Mouse (Mus musculus): ENCODE measurements at regions not wholly inside any gene's neighbourhood (a gene's known extent, or its start where the extent isn't known, plus 50 kb on each side); places are given as distances from the start of the nearest gene placed in this dataset.
"Not testable (repeated sequence)": the region's sequence is repeated elsewhere in the genome, so short reads cannot be mapped to it uniquely, and the experiment has no call there.

DNA sequence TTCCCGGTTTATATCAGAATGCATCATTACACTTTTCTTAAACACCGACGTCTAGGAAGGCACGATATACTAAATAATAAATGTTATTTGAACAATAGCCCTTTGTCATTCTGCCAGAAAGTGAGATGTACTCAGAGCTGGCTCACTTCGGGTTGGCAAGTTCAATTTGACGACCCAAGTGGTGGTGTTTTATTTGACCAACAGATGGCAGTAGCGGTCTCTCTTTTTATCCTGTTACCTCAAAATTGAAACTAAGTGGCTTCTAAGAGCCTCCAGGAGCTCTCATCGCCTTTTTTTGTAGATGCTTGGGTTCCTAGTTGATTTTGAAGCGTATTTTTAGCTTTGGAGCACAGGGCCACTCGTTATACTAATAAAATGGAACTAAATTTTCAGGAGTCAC is 66.7 kb upstream of the Chmp2b start:
- no peak for DNase-seq (ENCODE audit: extremely low read depth, low read depth, low spot score)

DNA sequence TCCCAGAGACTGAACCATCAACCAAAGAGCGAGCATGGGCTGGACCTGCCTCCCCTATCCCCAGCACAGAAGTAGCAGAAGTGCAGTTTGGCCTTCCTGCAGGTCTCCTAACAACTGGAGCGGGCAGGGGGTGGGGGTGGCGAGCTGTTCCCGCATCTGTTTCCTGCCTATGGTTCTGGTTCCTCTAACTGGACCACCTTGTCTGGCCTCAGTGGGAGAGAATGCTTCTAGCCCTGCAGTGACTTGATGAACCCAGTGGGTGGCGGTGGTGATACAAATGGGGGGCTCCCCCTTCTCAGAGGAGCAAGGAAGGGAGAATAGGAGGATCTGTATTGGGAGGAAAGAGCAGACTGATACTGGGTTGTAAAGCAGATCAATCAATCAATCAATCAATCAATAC is 69.2 kb upstream of the Chmp2b start:
- no peak for DNase-seq (ENCODE audit: extremely low read depth, low read depth, low spot score)

DNA sequence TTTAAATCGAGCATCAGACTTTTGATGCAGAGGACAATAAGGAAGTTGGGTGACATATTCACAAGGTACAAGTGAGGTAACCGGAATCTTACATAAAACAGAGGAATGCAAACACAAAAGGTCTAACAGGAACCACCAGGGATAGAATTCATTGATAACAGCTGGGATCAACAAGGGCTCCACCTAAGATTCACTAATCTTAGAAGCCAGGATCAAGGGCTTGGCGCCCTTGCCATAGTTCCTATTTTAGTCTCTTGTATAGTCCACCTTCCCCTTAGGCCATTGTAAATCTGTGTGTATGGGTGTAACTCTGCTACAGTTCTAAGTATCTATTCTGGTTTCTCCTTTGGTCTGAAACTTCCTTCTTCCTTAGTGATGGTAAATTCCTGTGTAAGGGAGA is 84.2 kb upstream of the Chmp2b start:
- DNase-seq (ENCODE audit: extremely low read depth, low read depth, low spot score): not testable (repeated sequence)

DNA sequence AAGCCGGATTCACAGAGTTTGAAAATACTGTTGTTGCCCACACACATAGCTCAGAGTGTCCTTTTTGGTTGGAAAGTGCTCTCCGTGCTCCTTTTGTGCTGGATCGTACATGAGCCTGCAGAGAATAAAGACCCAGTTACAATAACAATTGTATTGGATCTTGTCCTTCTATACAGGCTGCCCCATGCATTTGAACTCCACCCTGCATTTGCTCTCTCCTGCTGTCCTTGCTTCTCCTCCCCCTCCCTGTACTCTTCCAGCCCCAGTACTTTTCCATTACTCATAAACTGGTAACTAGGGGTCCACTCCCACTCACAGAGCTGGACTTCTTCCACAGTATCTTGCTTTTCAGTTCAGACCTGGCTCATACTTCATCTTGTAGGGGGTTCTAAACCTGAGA is 86.5 kb upstream of the Chmp2b start:
- no peak for DNase-seq (ENCODE audit: extremely low read depth, low read depth, low spot score)

DNA sequence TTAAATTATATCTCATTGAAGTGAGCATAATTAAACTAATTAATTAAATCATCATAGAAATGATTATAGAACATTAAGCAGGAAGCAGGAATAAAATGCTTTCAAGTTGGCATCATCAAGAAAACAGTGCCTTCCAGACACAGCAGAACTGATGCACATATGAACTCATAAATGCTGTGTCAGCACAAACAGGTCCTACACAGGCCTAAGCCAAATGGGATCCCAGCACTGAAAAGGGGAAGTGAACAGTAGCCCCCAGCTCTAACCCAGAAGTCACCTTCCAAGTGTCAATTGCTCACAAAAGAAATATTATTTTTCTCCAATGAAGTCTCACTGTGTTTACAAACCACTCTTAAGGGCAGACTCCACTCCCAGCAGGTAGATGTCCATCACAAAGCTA is 93.0 kb upstream of the Chmp2b start:
- no peak for DNase-seq (ENCODE audit: extremely low read depth, low read depth, low spot score)

DNA sequence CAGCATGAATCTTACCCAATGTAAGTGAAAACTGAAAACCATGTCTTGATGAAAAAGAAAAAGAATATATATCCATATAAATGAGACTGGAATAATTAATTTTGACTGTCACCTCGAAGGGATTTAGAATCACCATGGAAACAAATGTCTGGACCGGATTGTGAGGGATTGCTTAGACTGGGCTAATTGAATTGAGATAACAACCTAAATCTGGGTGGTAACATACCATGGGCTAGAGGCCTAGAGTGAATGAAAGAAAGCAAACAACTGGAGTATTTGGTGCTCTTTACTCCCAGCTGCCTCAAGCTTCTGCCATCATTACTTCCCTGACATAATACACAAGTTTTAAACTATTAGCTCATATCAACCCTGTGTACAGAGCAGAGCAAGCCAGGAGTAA is 95.3 kb upstream of the Chmp2b start:
- no peak for DNase-seq (ENCODE audit: extremely low read depth, low read depth, low spot score)

DNA sequence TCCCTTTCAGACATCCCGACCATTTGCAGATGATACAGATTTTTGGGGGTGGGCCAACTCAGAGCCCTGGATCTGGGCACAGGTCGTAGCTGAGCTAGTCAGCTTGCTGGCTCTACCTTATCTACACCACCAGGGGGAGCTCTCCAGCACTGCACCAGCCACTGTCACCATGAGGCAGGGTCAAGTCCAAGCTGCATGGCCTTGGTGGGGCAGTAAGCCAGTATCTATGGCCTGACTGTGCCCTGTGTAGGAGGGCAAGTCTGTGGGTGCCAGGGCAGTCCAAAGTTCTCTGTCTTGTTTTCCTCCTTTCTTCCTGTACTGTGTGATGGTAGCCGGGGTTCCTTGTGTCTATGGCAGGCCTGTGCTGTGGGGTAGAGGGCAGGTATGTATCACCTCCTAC is 102.3 kb upstream of the Chmp2b start:
- no peak for DNase-seq (ENCODE audit: extremely low read depth, low read depth, low spot score)

DNA sequence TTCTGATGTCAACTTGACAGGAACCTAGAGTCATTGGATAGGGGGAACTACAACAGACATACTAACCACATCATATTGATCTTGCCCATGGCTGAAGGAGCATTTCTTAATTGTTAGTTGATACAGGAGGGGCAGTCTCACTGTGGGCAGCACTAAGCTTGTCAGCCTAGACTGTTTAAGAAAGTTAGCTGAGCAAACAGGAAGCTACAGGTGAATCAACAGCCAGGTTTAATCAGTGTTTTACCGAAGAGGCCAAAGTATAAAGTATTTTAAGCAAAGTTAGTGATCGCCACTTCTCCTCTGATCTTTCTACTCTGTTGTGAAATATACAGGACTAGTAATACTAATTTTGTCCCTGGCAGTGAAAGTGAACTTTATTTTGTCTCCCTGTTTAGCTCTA is 109.6 kb upstream of the Chmp2b start:
- no peak for DNase-seq (ENCODE audit: extremely low read depth, low read depth, low spot score)

DNA sequence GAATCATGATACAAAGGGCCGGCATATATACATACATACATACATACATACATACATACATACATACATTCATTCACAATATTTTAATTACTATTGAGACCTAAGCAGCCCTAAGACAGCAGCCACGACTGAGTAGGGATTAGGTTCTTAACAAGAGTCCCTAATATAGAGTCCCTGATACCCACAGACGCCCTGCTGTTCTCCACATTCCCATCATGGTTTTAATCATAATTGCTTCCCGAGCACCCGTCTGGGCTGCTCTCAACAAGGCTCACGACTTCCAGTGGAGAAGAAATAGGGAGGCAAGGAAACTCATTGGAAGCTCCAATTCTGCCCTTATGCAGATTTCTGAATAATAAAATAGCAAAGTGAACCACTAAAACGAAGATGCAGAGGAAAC is 120.6 kb upstream of the Chmp2b start:
- no peak for DNase-seq (ENCODE audit: extremely low read depth, low read depth, low spot score)

DNA sequence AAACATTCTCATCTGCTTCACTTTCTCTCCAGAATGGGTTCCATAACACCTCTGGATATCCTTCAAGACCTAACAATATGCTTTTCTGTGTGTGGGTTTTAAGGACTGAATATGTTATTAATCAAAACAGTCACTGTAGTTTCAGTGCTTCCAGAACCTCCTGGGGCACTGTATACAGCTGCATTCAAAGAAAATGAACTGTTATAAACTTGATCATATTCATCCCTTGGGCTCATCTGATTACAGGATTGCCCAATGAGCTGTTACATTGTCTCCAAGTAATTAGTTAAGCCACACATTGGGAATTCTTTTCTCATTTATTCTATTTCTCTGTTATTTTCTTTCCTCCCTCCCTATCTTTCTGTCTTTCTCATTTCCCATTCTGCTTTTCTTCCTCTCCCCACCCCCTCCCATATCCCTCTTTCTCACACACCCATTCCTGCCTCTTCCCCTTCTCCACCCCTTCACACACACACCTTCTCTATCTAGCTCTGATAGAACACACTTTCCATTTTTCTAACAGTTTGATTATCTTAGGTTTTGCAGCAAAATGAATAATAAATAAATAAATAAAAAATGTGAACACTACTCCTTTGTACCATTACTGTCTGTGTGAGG is 121.3 kb upstream of the Chmp2b start:
- DNase-seq (ENCODE audit: extremely low read depth, low read depth, low spot score): no peak

DNA sequence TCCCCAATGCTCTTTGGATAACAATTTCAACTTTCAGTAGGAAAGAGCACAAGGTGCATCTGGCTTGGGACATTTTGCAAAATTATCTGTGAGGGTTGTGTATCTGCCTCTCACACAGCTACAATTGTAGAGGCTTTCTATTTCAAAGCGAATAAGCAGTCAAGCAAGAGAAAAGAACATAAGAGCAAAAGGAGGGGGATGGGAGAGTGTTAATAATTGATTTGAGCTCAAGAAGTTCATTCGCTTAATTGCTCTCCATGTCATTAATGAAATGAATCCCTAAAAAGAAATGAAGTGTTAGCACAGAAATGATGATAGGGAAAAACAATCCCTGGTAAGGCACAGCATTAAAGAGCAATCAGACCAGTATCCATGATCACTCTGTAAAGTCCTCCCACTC is 121.4 kb upstream of the Vgll3 start:
- DNase-seq (ENCODE audit: extremely low read depth, low read depth, low spot score): no peak

DNA sequence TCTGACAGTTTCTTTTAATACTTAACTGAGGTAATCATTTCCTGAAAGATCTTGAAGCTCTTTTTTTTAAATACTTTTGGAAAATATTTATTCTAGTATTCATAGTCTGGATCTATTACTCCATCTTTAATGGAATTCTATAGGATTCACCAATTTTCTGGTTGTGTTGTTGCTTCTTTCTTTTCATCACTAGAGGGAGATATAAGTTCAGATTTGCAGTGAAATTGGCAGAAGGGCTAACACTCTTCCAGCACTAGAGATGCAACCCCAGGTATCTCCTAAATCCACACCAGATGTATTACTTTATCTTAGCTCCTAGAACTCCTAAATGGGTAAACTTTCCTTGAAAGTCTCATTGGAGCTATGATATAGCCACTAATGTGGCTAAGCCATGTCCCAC is 99.4 kb upstream of the Vgll3 start:
- DNase-seq (ENCODE audit: extremely low read depth, low read depth, low spot score): no peak

DNA sequence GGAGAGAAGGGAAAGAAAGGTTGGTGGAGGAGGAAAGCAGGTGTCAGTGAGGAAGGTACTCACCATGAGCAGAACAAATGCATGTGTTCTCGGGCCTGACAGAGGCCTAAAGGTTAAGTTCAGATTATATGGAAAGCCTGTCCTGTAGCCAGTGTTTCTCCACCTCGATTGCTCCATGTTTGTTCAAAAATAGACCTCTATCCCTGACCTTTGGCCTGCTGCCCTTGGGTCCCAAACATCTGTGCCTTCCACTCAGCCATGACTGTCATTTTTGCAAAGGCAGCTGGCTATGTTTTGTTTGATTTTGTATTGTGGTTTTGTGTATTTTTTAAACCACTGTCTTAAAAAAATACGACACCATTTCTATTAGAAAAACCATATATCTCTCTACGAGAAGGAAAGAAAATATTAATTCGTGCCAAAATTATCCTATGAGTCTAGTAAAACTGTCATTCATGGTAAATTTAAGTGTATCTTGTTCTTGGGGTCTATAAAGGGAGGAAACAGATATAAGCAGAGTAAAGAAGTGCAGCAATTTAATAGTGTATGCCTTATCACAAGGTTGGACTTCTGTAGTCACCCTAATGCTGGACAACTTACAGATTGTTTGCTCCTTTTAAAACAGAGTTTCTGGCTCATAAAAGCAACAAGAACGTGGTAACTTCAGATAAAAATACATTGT is 96.1 kb upstream of the Vgll3 start:
- DNase-seq (ENCODE audit: extremely low read depth, low read depth, low spot score): no peak

DNA sequence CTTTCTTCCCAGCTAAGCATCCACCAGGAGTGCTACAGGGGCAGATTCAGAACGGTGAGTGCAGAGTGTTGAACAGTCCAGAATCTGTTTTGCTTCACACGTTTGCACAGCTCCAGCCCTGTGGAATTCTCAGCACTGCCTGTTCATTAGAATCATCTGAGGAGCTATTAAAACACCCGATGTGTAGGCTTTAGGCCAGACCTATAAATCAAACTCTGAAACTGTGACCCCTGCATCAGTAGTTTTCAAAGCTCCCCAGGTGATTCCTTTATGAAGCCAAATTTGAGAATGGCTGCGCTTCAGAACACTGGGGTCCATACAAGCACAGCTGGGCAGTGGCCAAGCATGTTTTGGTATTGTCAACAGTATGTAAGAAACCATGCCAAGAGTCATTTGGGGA is 94.1 kb upstream of the Vgll3 start:
- no peak for DNase-seq (ENCODE audit: extremely low read depth, low read depth, low spot score)

DNA sequence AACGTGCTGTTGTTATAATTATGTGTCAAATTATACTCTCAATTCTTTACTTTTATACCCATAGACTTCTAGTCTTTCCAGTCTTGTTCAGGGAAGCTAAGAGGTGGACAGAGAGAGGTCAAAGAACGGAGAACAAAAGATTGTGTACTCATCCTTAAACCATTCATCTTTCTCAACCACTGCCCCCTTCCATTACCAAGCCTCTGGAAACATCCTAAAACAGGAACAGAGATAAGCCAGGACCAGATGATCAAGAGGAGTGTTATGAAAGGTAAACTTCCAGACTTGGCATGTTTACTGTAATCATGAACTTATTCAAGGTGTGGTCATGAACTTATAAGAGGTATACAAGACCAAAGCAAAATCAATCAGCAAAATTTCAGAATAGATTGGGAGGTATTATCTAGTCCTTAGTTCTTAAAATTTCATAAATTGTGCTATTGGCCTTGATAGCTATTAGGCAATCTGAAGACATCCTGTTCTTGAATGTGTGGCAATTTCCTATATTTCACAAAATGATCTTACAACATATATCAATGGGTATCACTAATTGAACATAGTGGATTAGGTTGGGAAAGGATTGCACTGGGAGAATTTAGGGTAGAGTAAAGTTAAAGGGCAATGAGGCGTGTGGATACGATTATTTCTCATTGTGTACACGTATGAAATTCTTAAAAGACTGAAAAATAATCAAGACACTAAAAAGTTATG is 89.3 kb upstream of the Vgll3 start:
- DNase-seq (ENCODE audit: extremely low read depth, low read depth, low spot score): peak; percentile 37

DNA sequence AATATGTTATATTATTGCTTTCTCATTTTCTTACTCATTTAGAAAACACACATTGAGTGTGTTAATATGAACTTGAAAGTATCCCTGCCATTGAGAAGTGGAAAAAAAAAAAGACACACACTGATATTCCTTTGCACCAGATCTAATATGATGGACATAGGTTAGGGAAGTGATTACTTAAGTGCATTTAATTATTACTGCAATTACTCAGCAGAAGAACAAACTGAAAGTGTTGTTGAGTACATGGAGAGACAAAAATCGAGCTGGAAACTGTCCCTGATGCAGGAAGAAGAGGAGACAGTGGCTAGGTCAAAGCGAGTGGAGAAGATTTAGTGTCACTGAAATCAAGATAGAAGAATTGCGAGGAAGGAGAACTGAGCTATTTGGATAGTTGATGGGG is 88.8 kb upstream of the Vgll3 start:
- no peak for DNase-seq (ENCODE audit: extremely low read depth, low read depth, low spot score)

DNA sequence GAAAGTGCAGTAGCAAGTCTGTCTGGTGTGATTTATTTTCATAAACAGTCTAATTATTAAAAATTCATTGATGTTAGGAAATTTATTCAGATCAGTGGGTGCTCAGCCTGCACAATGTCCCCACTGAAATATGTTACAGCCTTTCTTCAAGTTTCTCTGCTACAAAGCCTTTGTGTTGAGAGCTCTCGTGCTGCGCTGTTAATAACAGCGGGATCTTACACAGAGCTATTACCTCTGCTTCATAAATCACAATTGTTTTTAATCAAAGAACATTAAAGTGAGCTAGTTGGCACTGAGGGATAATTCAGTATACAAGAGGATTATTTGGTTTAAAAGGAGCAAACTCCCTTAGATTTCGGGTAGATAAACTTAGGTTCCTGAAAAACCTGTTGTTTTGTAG is 85.7 kb upstream of the Vgll3 start:
- DNase-seq (ENCODE audit: extremely low read depth, low read depth, low spot score): no peak

DNA sequence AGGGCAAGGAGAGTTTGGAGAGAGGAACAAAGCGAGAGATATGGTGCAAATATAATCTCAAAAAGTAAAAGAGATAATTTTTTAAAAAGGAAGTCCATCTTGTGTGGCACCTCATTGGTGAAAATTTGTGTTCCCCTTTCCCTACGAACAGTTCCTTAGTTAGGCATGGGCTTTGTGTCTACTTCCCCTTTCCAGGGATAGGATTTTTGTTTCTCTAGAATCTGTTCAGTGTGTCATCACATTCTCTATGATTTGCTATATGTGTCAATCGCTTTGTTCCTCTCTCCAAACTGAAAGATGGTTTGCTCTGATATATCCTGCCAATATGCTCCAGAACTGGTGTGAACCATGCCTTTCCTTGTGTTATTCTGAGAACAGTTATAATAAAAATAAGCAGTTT is 75.4 kb upstream of the Vgll3 start:
- DNase-seq (ENCODE audit: extremely low read depth, low read depth, low spot score): no peak

DNA sequence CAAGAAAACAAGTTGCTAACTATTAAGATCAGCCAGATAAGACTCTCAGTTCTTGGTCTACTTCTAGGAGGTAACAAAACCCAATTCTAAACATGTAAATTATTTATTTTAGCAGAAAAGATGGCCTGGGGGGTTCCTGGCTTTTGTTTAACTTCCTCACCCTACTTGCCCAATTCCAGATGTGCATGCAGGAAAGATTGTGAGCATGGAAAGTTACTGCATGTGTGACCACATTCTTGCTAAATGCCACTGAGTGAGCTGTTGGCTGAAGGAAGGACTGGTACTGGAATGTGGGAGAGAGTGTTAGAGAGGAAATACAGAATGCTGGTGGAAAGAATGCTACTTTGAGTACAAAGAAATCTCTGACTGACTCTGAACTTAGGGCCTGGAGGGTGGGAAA is 72.1 kb upstream of the Vgll3 start:
- DNase-seq (ENCODE audit: extremely low read depth, low read depth, low spot score): no peak

DNA sequence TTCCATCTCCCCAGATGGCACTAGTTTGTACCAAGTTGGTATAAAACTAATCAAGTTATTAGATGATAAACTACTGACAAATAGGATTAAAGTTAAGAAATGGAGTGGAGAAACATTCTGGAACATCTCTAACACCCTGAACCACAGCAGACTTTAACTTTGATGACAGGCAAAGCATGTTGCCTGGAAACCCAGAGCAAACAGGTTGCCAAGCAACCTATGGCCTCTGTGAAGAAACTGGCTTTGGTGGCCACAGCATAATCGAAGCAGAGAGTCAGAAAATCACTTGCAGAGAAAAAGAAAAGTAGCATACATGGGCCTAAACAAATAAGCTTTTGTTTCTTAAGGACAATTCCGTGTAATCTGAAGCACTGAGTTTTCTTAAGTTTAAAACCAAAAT is 59.4 kb upstream of the Vgll3 start:
- DNase-seq (ENCODE audit: extremely low read depth, low read depth, low spot score): no peak

Data from fat pad, adult 2 months (tissue).